In genomic region chr4:129136189-129136578, GRCm38 (mm10) we compare ENCODE assay signal across 8 mouse cellular contexts. TPM values are rescaled to one million over a fixed set of nuclear protein-coding genes. Genes with fewer than 3 reads are reported as not detected.
A peak's percentile ranks its signal among the peaks of the same experiment; 100 is the strongest.
DNase-seq lines count a peak whose midpoint lies in the region; ATAC-seq and TF ChIP-seq lines count a peak whose summit lies in the region.

No protein-coding gene starts in this region.

- H3K9me3 ChIP-seq in intestine, postnatal 0 days (ENCODE audit: control insufficient read depth) = no peaks in the 10 kb centered on the region
- H3K9me3 ChIP-seq in neural tube, embryonic 14.5 days (ENCODE audit: control insufficient read depth, low read length) = no peaks in the 10 kb centered on the region

- H3K4me1 ChIP-seq in embryonic fibroblast, embryonic 13.5 days (ENCODE audit: control insufficient read depth, insufficient read depth, low read length) = peaks cover 3% of the 10 kb centered on the region; the same call in 1 of the 2 replicates
- no peaks in the 10 kb centered on the region for H3K4me1 ChIP-seq in intestine, postnatal 0 days (replicated peaks; ENCODE audit: control insufficient read depth, insufficient read depth, low read length)
- H3K4me1 ChIP-seq in neural tube, embryonic 14.5 days (ENCODE audit: control insufficient read depth, insufficient read depth, low read length) = peaks cover 3% of the 10 kb centered on the region; the same call in 1 of the 2 replicates

- TF ChIP-seq CTCF in left cerebral cortex, adult 2 months (IDR thresholded peaks at IDR 0.05) = no peak
- no peak for TF ChIP-seq CTCF in embryonic fibroblast, embryonic 13.5 days (IDR thresholded peaks at IDR 0.05; ENCODE audit: borderline replicate concordance, insufficient read depth, low read length)
- no peak for TF ChIP-seq CTCF in intestine, postnatal 0 days (IDR thresholded peaks at IDR 0.05; ENCODE audit: low read depth)

- H3K27me3 ChIP-seq in intestine, postnatal 0 days (replicated peaks; ENCODE audit: control insufficient read depth, insufficient read depth, low read length) = 0 out of 2 replicates have a peak, but pooled peaks cover 3% of the 10 kb centered on the region
- no peaks in the 10 kb centered on the region for H3K27me3 ChIP-seq in neural tube, embryonic 14.5 days (ENCODE audit: control insufficient read depth, insufficient read depth, low read length)

- intact Hi-C loops in left cerebral cortex, adult 2 months (cut with DNase I) = loop anchor here (10.0 kb wide), 1 partner anchor 319 kb away; no protein-coding TSS in a partner anchor
- intact Hi-C loops in left cerebral cortex, postnatal 14 days (cut with DNase I) = loop anchor here (10.0 kb wide), 1 partner anchor 49 kb away; the partner anchor contains the start of genes S100pbp and Yars
- intact Hi-C loops in left cerebral cortex, postnatal 10 days (cut with DNase I) = loop anchor here (5.0 kb wide), 1 partner anchor 41 kb away; no protein-coding TSS in a partner anchor

- H3K9ac ChIP-seq in intestine, postnatal 0 days (ENCODE audit: low read depth, low read length) = no peak overlapping the region
- H3K9ac ChIP-seq in neural tube, embryonic 14.5 days (replicated peaks; ENCODE audit: low read depth, low read length) = peak overlapping the region; percentile 85

- DNase-seq in left cerebral cortex, adult 2 months (ENCODE audit: extremely low spot score in 1 of 2, low spot score in 2 of 2) = no peak
- no peak for DNase-seq in left cerebral cortex, postnatal 14 days (ENCODE audit: low spot score in 2 of 2)
- DNase-seq in left cerebral cortex, postnatal 10 days (ENCODE audit: extremely low spot score in 1 of 2, low spot score in 2 of 2) = no peak
- no peak for DNase-seq in layer of hippocampus, postnatal 10 days (ENCODE audit: low spot score in 2 of 2)
- no peak for DNase-seq in layer of hippocampus, adult 9-11 months

- no peak for ATAC-seq in intestine, postnatal 0 days
- no peak for ATAC-seq in neural tube, embryonic 14.5 days (ENCODE audit: low read depth)

- 60% methylated on average over 9 of the region's 9 CpGs for WGBS in intestine, postnatal 0 days
- WGBS in neural tube, embryonic 14.5 days = 32% methylated on average over 9 of the region's 9 CpGs

- peak overlapping the region; percentile 61 for H3K4me3 ChIP-seq in left cerebral cortex, adult 2 months
- H3K4me3 ChIP-seq in embryonic fibroblast, embryonic 13.5 days (ENCODE audit: insufficient read depth, low read length) = peak overlapping the region; percentile 8; the same call in 1 of the 2 replicates
- peak overlapping the region; percentile 57 for H3K4me3 ChIP-seq in intestine, postnatal 0 days (ENCODE audit: low read depth, low read length)
- H3K4me3 ChIP-seq in neural tube, embryonic 14.5 days (ENCODE audit: low read depth, low read length) = peak overlapping the region; percentile 62

- H3K36me3 ChIP-seq in intestine, postnatal 0 days (ENCODE audit: control insufficient read depth, insufficient read depth) = no peaks in the 10 kb centered on the region; the same call in 1 of the 2 replicates
- H3K36me3 ChIP-seq in neural tube, embryonic 14.5 days (ENCODE audit: control insufficient read depth, insufficient read depth, low read length) = no peaks in the 10 kb centered on the region

- H3K27ac ChIP-seq in left cerebral cortex, adult 2 months = peak overlapping the region; percentile 94
- H3K27ac ChIP-seq in embryonic fibroblast, embryonic 13.5 days (ENCODE audit: insufficient read depth, low read length) = no peak overlapping the region
- no peak overlapping the region for H3K27ac ChIP-seq in intestine, postnatal 0 days (ENCODE audit: low read depth, low read length)
- no peak overlapping the region; the same call in 1 of the 2 replicates for H3K27ac ChIP-seq in neural tube, embryonic 14.5 days (ENCODE audit: low read depth, low read length)

- H3K4me2 ChIP-seq in intestine, postnatal 0 days (replicated peaks; ENCODE audit: low read depth) = peak overlapping the region; percentile 96
- H3K4me2 ChIP-seq in neural tube, embryonic 14.5 days (ENCODE audit: low read depth, low read length) = peak overlapping the region; percentile 83

- no peak for TF ChIP-seq POLR2A in embryonic fibroblast, embryonic 13.5 days (IDR thresholded peaks at IDR 0.05; ENCODE audit: low read depth, low read length)

RNA-seq across cellular contexts. Expression of gene Fndc5, which starts 0.6 kb away (rescaled TPM):
- 10 to 100 TPM; 54.0 to 58.1 TPM for total RNA-seq in left cerebral cortex, adult 2 months (2021)
- total RNA-seq in left cerebral cortex, postnatal 14 days (2021) = 10 to 100 TPM; 57.5 to 59.2 TPM
- 0.53 and 1.1 TPM in 2 replicates for polyA plus RNA-seq in embryonic fibroblast, embryonic 13.5 days (2011; ENCODE audit: insufficient read length, low read depth, missing spikeins)
- 14.5 and 15.4 TPM in 2 replicates for polyA plus RNA-seq in intestine, postnatal 0 days (2015; fragmentation: Nextera tagmentation; extraction: Ambion mirVana)
- 27.4 and 32.4 TPM in 2 replicates for polyA plus RNA-seq in neural tube, embryonic 14.5 days (2014; fragmentation: Nextera tagmentation; extraction: Ambion mirVana)
- 10 to 100 TPM; 41.8 to 44.6 TPM for total RNA-seq in left cerebral cortex, postnatal 10 days (2021)
- 10 to 100 TPM; 41.4 to 42.9 TPM for total RNA-seq in layer of hippocampus, postnatal 10 days (2021)

RNA-seq across cellular contexts. Expression of gene Hpca, which starts 14.3 kb away (rescaled TPM):
- total RNA-seq in left cerebral cortex, adult 2 months (2021) = 100 to 1,000 TPM; 650 to 692 TPM
- 100 to 1,000 TPM; 562 to 615 TPM for total RNA-seq in left cerebral cortex, postnatal 14 days (2021)
- polyA plus RNA-seq in embryonic fibroblast, embryonic 13.5 days (2011; ENCODE audit: insufficient read length, low read depth, missing spikeins) = not detected in 2 replicates
- 3.9 and 4.6 TPM in 2 replicates for polyA plus RNA-seq in intestine, postnatal 0 days (2015; fragmentation: Nextera tagmentation; extraction: Ambion mirVana)
- 41.5 and 56.4 TPM in 2 replicates for polyA plus RNA-seq in neural tube, embryonic 14.5 days (2014; fragmentation: Nextera tagmentation; extraction: Ambion mirVana)
- 100 to 1,000 TPM; 441 to 451 TPM for total RNA-seq in left cerebral cortex, postnatal 10 days (2021)
- 100 to 1,000 TPM; 910 to 956 TPM for total RNA-seq in layer of hippocampus, postnatal 10 days (2021)

RNA-seq across cellular contexts. Expression of gene Tmem54, which starts 30.8 kb away (rescaled TPM):
- total RNA-seq in left cerebral cortex, adult 2 months (2021) = not detected
- not detected for total RNA-seq in left cerebral cortex, postnatal 14 days (2021)
- not detected in 2 replicates for polyA plus RNA-seq in embryonic fibroblast, embryonic 13.5 days (2011; ENCODE audit: insufficient read length, low read depth, missing spikeins)
- 363 and 366 TPM in 2 replicates for polyA plus RNA-seq in intestine, postnatal 0 days (2015; fragmentation: Nextera tagmentation; extraction: Ambion mirVana)
- polyA plus RNA-seq in neural tube, embryonic 14.5 days (2014; fragmentation: Nextera tagmentation; extraction: Ambion mirVana) = 0.32 TPM in 1 of 2 replicates, not detected in the other
- total RNA-seq in left cerebral cortex, postnatal 10 days (2021) = not detected
- total RNA-seq in layer of hippocampus, postnatal 10 days (2021) = not detected

RNA-seq across cellular contexts. Expression of gene S100pbp, which starts 53.3 kb away (rescaled TPM):
- 10 to 100 TPM; 33.9 to 34.5 TPM for total RNA-seq in left cerebral cortex, adult 2 months (2021)
- total RNA-seq in left cerebral cortex, postnatal 14 days (2021) = 10 to 100 TPM; 35.3 to 35.5 TPM
- 59.9 and 65.4 TPM in 2 replicates for polyA plus RNA-seq in embryonic fibroblast, embryonic 13.5 days (2011; ENCODE audit: insufficient read length, low read depth, missing spikeins)
- polyA plus RNA-seq in intestine, postnatal 0 days (2015; fragmentation: Nextera tagmentation; extraction: Ambion mirVana) = 6.9 and 7.7 TPM in 2 replicates
- 18.3 and 19.8 TPM in 2 replicates for polyA plus RNA-seq in neural tube, embryonic 14.5 days (2014; fragmentation: Nextera tagmentation; extraction: Ambion mirVana)
- 10 to 100 TPM; 40.1 to 45.7 TPM for total RNA-seq in left cerebral cortex, postnatal 10 days (2021)
- 10 to 100 TPM; 36.8 to 37.0 TPM for total RNA-seq in layer of hippocampus, postnatal 10 days (2021)

RNA-seq across cellular contexts. Expression of gene Yars, which starts 53.4 kb away (rescaled TPM):
- 10 to 100 TPM; 87.4 to 93.1 TPM for total RNA-seq in left cerebral cortex, adult 2 months (2021)
- total RNA-seq in left cerebral cortex, postnatal 14 days (2021) = 100 to 1,000 TPM; 103 to 110 TPM
- polyA plus RNA-seq in embryonic fibroblast, embryonic 13.5 days (2011; ENCODE audit: insufficient read length, low read depth, missing spikeins) = 104 and 112 TPM in 2 replicates
- polyA plus RNA-seq in intestine, postnatal 0 days (2015; fragmentation: Nextera tagmentation; extraction: Ambion mirVana) = 35.6 and 41.8 TPM in 2 replicates
- 130 and 134 TPM in 2 replicates for polyA plus RNA-seq in neural tube, embryonic 14.5 days (2014; fragmentation: Nextera tagmentation; extraction: Ambion mirVana)
- total RNA-seq in left cerebral cortex, postnatal 10 days (2021) = 100 to 1,000 TPM; 103 to 105 TPM
- 100 to 1,000 TPM in 1 of 2 experiments, 10 to 100 TPM in 1; 99.0 to 109 TPM for total RNA-seq in layer of hippocampus, postnatal 10 days (2021)

Comparison
In these comparisons a context has a peak if more than half of its experiments do, and no peak if none do; other contexts are left out.
1. H3K4me3 ChIP-seq: peak in every context shown above with its lines; median percentile 62 in neural tube, embryonic 14.5 days; 61 in left cerebral cortex, adult 2 months; 57 in intestine, postnatal 0 days; 8 in embryonic fibroblast, embryonic 13.5 days.